Mouse (Mus musculus) bone marrow macrophage, adult 2 months (primary cell): ENCODE data around the gene Ipo9. TPM values are rescaled to one million over a fixed set of nuclear protein-coding genes. Genes with fewer than 3 reads are reported as not detected.

Experiments
- H3K27ac ChIP-seq: 2 replicates; pipeline ENCODE4 v1.5.1; 2012; ENCODE audit warnings: low read depth, low read length; ENCODE audit not compliant: insufficient read depth
- H3K4me1 ChIP-seq: 2 replicates; pipeline ENCODE4 v1.6.1; 2012; ENCODE audit warnings: low read length; ENCODE audit not compliant: control insufficient read depth, insufficient read depth
- H3K4me3 ChIP-seq: 2 replicates; pipeline ENCODE4 v1.5.1; 2012; ENCODE audit warnings: mild to moderate bottlenecking, low read length, moderate library complexity; ENCODE audit not compliant: insufficient read depth
- CTCF ChIP-seq: IDR thresholded peaks from 2 replicates; pipeline ENCODE4 v1.5.1; 2012; ENCODE audit warnings: low read depth, mild to moderate bottlenecking, low read length, moderate library complexity
- POLR2A ChIP-seq: IDR thresholded peaks from 2 replicates; pipeline ENCODE4 v1.6.1; 2012; ENCODE audit warnings: mild to moderate bottlenecking, low read depth, low read length, borderline replicate concordance
- polyA plus RNA-seq: library from polyadenylated mRNA; stranded (reverse); fragments of >200 nt; gene quantifications from 2 replicates; pipeline ENCODE4 v1.2.4, GENCODE M21; 2012; ENCODE audit not compliant: missing spikeins, insufficient read depth, insufficient read length

Gene Ipo9
- polyA plus RNA-seq, 1 experiment: 32.3 TPM

DNA sequence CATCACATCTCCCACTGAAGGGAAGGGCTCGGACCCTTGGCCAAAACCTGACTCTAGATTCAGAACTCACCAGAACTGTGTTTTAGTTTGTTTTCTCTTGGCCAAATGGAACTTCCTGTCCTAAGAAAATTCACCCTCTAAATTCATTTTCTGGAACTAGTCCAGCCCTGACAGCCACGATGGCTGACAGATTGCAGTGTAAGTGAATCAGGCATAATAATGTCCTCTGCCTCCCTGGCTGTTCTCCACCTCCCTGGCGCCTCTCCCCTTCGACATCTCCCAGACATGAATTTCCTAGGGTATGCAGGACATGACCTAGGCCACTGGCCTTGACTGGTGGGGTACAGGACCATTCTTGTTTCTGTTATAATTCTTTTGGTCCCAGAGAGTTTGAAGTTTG is 32.0 kb upstream of the Ipo9 start:
- TF ChIP-seq POLR2A (no peak), CTCF (no peak)
- peaks cover 15% of the 10 kb centered on the region for H3K4me1 ChIP-seq
- no peak overlapping the region for H3K27ac ChIP-seq
- H3K4me3 ChIP-seq: no peak overlapping the region

- TF ChIP-seq POLR2A (no peak), CTCF (peak; percentile 92)
- no peak overlapping the region for H3K4me3 ChIP-seq
- peaks cover 5% of the 10 kb centered on the region for H3K4me1 ChIP-seq
- H3K27ac ChIP-seq: no peak overlapping the region
Observed at GRCm38 (mm10) chr1:135461097-135461730, 30.9 kb upstream of the Ipo9 start.

- TF ChIP-seq CTCF (no peak), POLR2A (no peak)
- Histone ChIP-seq H3K27ac (no peak overlapping the region), H3K4me1 (peaks cover 4% of the 10 kb centered on the region), H3K4me3 (no peak overlapping the region)
Observed at GRCm38 (mm10) chr1:135460521-135460920, 30.2 kb upstream of the Ipo9 start.

- H3K27ac ChIP-seq: no peak overlapping the region
- TF ChIP-seq CTCF (no peak), POLR2A (no peak)
- H3K4me3 ChIP-seq: no peak overlapping the region
- peaks cover 4% of the 10 kb centered on the region for H3K4me1 ChIP-seq
Observed at GRCm38 (mm10) chr1:135457860-135458259, 27.6 kb upstream of the Ipo9 start.

GRCm38 (mm10) chr1:135452259-135452658 is 22.0 kb upstream of the Ipo9 start:
- no peak for TF ChIP-seq POLR2A
- TF ChIP-seq CTCF: 0 out of 2 replicates have a peak, but pooled peaks have one; percentile 15
- Histone ChIP-seq H3K4me3 (no peak overlapping the region), H3K4me1 (no peaks in the 10 kb centered on the region), H3K27ac (no peak overlapping the region)

- TF ChIP-seq CTCF (no peak), POLR2A (no peak)
- no peaks in the 10 kb centered on the region for H3K4me1 ChIP-seq
- H3K27ac ChIP-seq: no peak overlapping the region
- no peak overlapping the region for H3K4me3 ChIP-seq
Observed at GRCm38 (mm10) chr1:135451419-135451818, 21.1 kb upstream of the Ipo9 start.

DNA sequence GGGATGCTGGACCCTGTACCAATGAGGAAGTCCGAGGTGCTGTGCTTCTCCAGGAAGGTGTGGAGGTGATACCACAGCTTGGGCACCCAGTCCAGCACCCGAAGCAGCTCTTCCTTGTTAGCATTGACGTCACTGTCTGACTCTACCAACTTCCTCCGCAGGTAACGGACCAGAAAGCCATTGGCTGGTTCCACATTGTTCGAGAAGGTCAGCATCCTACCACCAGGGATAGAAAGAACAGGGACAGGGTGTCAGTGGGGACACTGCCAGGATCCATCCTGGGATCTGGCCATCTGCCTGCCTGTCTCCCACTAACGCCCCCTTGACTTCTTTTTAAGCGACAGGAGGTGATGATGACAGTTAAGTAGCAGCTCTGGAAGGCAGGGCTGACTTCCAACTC is 19.6 kb upstream of the Ipo9 start:
- H3K4me3 ChIP-seq: no peak overlapping the region
- H3K27ac ChIP-seq: no peak overlapping the region
- TF ChIP-seq POLR2A: no peak
- no peak for TF ChIP-seq CTCF
- no peaks in the 10 kb centered on the region for H3K4me1 ChIP-seq

DNA sequence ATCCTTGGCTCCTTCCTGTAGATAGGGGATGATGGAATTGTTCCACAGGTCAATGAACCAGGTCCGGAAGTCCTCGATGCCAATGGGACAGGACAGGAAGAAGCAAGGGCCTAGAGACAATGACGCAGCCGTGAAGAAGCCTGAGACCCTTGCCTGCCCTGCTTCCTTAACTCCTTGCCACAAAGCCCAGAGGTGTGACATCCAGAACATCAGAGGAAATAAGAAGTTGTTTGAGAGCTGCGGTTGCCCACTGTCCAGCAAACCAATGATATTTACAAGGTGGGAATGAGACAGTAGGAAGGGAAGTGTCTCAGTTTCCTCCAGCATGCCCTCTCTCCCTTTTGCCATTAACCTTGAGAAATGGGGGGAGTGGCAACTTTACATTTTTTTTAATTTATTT is 18.6 kb upstream of the Ipo9 start:
- H3K27ac ChIP-seq: no peak overlapping the region
- H3K4me1 ChIP-seq: no peaks in the 10 kb centered on the region
- H3K4me3 ChIP-seq: no peak overlapping the region
- TF ChIP-seq POLR2A: no peak
- TF ChIP-seq CTCF: no peak

DNA sequence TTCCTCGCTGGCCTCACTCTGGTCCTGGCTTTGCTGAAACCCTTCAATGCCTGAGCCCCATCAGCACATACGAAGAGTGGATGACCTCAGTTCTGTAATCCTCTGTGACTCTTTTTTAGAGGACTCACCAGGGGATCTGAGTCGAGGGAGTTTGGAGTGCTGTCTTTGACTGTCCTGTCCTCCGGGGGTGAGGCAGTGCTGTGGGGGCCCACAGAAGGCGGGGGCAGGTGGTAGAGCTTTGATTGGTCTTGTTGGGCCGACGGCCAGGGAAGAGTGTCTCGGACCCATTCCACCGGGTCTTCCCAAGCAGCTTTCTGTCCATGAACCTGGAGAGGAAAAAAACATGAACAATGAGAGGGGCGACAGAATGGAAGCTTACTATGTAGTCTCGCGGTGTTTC is 13.2 kb upstream of the Ipo9 start:
- no peak for TF ChIP-seq POLR2A
- TF ChIP-seq CTCF: no peak
- Histone ChIP-seq H3K27ac (no peak overlapping the region), H3K4me1 (no peaks in the 10 kb centered on the region), H3K4me3 (no peak overlapping the region)

GRCm38 (mm10) chr1:135441861-135442260 is 11.6 kb upstream of the Ipo9 start:
- H3K27ac ChIP-seq: no peak overlapping the region
- H3K4me1 ChIP-seq: no peaks in the 10 kb centered on the region
- H3K4me3 ChIP-seq: no peak overlapping the region
- TF ChIP-seq POLR2A (no peak), CTCF (no peak)
